Mouse (Mus musculus) kidney, postnatal 10 days (tissue): Measurements from ENCODE around the gene Shank1.

Source experiments
- DNase-seq: peaks from one replicate; pipeline ENCODE4 v3.0.0; 2021; ENCODE audit warnings: mixed read lengths

The Shank1 gene

DNA sequence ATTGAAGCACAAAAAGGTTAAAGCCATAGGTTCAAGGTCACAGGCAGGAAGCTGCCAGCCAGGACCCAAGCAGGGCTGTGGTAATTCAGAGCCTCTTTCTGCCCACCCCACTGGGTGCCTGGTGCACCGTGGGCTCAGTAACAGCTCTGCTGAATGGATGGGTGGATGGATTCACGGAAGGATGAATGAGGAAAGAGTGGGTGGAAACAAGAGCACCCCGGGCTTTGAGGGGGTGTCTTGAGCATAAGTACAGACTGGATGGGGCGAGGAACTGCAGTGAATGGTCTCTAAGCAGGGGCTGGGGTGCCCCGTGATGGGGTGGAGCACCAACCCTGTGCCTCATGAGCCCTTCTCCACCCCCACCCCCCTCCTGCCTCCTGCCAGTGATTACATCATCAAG lies 31.7 kb downstream of the Shank1 start:
- DNase-seq = no peak

DNA sequence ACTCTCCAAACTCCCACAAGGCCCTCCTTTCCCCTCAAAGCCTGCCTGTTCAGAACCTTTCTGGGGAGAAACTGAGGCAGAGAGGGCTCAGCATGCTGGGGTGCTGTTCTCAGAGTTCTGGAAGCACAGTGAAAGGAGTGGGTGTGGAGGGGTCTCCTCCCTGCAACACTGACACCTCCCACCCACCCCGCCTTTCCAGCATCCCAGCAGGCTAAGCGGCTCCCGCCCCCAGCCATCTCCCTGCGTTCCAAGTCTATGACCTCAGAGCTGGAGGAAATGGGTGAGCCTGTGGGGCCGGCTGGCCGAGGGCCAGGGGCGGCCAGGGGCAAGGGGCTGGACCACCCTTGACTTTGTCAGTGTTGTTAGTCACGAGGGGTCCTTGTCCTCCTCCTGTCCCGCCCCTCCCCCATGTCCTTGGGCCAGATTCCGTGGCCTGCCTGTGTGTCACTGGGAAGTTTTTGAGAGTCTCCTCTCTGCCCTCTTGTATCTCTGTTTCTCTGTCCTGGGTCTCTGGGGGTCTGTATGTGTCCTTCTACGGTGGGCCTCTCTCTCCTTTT lies 33.5 kb downstream of the Shank1 start:
- DNase-seq = peak; percentile 54

DNA sequence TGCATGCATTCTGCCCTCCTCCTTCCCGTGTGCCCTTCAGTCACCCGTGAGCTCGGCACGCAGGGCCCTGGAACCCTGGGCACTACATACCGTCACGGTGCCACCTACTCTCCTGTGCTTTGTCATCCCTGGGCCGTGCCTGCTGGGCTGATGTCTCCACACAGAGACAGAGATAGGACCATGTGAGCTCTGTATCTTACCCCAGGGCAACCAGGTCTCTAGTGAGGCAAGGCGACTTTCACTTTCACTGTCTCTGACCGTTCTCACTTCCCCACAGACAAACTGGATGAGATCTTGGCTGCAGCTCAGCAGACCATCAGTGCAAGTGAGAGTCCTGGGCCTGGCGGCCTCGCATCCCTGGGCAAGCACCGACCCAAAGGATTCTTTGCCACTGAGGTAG lies 34.6 kb downstream of the Shank1 start:
- DNase-seq = no peak

DNA sequence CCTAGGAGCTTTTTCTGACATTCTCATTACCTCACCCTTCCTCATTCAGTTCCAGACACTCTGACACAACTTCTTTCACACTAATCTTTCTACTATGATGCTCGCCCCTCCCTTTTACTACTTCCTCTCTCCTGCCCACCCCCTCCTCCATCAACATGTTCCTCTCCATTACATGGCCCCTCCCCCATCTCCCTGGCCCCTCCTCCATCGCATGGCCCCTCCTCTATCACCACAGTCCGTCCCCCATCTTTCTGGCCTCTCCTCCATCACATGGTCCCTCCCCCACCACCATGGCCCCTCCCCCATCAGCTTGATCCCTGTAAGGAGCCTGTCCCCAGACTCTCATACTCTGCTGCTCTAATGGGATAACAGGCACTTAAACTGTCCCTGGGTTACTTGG lies 39.0 kb downstream of the Shank1 start:
- DNase-seq = peak; percentile 34

DNA sequence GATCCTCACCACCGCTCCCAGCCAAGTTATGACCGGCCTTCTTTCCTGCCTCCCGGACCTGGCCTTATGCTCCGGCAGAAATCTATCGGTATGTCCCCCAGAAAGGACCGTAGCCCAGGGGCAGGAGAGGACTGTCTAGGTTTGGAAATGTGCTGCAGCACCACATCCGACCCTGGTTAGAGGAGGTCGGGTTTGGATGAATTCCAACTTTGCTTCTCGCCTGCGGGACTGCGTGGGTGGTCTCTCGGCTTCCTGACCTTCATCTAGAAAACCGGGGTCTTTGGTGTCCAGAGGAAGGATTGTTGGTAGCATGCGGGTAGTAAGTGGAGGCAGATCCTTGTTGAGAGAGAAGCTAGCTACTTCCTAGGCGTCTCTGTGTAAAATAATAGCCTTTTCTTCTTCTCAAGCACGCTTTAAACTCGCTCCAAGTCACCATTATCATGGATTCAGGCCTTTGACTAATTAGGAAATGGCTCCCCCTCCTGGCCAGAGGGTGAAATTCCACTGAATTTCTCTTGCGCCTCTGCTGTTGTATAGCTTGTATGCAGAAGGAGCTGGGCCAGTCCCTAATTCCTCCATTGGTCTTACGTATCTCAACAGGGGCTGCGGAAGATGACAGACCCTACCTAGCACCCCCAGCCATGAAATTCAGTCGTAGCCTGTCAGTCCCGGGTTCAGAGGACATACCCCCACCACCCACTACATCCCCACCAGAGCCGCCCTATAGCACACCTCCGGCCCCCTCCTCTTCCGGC lies 41.1 kb downstream of the Shank1 start:
- peak; percentile 88 for DNase-seq

DNA sequence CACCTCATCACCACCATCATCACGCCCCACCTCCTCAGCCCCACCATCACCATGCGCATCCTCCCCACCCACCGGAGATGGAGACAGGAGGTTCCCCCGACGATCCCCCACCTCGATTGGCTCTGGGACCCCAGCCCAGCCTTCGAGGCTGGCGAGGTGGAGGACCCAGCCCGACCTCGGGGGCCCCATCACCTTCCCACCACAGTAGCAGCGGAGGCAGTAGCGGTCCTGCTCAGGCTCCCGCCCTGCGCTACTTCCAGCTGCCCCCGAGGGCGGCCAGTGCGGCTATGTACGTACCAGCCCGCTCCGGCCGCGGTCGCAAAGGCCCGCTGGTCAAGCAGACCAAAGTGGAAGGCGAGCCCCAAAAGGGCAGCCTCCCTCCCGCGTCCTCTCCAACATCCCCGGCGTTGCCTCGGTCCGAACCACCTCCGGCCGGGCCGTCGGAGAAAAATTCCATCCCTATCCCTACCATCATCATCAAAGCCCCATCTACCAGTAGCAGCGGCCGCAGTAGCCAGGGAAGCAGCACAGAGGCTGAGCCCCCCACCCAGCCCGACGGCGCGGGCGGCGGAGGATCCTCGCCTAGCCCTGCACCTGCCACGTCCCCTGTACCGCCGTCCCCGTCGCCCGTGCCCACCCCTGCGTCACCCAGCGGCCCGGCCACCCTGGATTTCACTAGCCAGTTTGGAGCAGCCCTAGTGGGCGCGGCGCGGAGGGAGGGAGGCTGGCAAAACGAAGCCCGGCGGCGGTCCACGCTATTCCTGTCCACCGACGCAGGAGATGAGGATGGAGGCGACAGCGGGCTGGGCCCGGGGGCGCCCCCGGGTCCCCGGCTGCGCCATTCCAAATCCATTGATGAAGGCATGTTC lies 42.1 kb downstream of the Shank1 start:
- DNase-seq = no peak

DNA sequence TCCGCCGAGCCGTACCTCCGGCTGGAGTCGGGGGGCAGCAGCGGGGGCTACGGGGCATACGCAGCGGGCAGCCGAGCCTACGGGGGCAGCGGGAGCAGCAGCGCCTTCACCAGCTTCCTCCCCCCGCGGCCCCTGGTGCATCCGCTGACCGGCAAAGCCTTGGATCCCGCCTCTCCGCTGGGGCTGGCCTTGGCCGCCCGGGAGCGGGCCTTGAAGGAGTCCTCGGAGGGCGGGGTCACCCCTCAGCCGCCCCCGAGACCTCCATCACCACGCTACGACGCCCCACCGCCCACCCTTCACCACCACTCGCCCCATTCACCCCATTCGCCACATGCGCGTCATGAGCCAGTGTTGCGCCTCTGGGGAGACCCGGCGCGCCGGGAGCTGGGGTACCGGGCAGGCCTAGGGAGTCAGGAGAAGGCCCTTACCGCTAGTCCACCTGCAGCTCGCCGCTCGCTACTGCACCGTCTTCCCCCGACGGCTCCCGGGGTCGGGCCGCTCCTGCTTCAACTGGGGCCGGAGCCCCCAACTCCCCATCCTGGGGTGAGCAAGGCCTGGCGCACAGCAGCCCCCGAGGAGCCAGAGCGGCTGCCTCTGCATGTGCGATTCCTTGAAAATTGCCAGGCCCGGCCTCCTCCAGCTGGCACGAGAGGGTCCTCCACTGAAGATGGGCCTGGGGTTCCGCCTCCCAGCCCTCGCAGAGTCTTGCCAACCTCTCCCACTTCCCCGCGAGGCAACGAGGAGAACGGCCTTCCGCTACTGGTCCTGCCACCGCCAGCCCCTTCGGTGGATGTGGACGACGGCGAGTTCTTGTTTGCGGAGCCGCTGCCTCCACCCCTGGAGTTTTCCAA lies 42.9 kb downstream of the Shank1 start:
- no peak for DNase-seq

DNA sequence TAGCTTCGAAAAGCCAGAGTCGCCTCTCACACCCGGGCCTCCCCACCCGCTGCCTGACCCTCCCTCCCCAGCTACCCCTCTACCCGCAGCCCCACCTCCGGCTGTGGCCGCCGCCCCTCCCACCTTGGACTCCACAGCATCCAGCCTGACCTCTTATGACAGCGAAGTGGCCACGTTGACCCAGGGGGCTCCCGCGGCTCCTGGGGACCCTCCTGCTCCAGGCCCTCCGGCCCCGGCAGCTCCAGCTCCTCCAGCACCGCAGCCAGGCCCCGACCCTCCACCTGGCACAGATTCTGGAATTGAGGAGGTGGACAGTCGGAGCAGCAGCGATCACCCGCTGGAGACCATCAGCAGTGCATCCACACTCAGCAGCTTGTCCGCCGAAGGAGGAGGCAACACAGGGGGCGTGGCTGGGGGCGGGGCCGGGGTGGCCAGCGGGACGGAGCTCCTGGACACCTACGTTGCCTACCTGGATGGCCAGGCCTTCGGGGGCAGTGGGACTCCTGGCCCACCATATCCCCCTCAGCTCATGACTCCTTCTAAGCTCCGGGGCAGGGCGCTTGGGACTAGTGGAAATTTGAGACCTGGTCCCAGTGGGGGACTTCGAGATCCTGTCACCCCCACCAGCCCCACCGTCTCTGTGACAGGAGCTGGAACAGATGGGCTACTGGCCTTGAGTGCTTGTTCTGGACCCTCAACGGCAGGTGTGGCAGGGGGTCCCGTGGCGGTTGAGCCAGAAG lies 43.7 kb downstream of the Shank1 start:
- DNase-seq = peak; percentile 65

DNA sequence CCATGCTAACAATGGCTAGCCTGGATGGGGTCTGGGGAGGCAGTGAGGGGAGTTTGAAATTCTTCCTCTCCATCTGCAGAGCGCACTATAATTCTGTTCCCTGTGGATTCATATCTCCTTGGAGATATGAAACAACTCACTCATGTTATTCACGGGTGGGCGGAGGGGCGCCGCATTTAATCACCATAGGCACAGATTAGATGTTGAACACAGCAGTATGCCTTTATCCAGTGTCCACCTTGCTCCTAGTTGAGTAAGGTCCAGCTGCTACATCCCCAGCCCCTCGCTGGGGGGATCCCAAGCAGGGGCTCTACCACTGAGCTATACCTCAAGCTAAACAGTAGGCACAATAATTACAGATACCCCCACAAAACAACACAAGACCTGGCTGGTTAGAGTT lies 45.4 kb downstream of the Shank1 start:
- no peak for DNase-seq

DNA sequence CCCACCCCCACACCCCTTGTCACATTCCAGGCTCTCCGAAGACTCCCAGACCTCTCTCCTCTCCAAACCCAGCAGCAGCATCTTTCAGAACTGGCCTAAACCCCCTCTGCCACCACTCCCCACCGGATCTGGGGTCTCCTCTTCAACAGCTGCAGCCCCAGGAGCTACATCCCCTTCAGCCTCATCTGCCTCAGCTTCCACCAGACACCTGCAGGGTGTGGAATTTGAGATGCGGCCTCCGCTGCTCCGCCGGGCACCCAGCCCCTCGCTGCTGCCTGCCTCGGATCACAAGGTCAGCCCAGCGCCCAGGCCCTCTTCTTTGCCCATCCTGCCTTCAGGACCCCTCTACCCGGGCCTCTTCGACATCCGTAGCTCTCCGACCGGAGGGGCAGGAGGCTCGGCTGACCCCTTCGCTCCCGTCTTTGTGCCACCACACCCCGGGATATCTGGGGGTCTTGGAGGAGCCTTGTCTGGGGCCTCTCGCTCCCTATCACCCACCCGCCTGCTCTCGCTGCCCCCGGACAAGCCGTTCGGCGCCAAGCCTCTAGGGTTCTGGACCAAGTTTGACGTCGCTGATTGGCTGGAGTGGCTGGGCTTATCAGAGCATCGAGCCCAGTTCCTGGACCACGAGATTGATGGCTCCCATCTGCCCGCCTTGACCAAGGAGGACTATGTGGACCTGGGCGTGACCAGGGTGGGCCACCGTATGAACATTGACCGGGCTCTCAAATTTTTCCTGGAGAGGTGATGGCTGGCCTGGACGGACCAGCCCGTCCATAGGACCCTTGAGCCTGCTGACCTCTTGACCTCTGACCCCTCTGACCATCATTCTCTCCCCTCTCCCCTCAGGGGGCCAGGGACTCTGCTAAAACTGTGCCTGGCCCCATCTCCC lies 46.8 kb downstream of the Shank1 start:
- DNase-seq = peak; percentile 41

DNA sequence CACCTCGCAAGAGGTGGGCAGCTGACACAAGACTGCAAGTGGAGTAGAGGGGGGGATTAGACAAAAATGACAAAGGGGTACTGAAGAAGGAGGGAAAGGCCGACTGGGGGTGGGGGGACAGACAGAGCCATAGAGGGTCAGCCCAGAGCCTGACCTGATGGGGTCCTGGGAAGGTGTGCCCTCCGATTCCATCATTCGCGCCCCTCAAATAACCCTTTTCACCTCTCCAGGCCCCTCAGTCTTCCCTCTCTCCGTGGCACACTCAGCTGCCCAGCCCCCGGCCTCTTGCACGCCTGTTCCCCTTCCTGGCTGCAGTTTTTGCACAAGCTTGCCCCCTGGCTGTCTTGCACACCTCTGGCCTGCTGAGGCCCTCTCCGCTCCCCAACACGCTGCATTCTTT lies 47.5 kb downstream of the Shank1 start:
- no peak for DNase-seq

DNA sequence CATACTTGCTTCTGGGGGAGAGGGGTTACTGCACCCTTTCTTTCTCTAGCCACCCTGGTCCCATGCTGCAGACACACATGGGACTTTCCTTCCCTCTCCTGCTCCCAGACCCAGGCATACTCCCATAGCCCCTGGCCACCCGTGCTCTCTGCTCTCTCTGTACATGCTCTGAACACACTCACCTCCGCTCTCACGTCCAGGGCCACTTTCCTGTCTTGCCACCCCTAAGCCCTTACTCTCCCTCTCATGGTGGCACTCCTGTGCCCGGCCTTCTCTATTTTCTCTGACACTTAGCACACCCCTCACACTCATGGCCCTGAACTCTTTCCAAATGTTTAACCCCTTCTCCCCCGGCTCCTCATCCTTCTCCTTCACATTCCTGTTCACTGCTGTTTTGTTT lies 48.0 kb downstream of the Shank1 start:
- no peak for DNase-seq

DNA sequence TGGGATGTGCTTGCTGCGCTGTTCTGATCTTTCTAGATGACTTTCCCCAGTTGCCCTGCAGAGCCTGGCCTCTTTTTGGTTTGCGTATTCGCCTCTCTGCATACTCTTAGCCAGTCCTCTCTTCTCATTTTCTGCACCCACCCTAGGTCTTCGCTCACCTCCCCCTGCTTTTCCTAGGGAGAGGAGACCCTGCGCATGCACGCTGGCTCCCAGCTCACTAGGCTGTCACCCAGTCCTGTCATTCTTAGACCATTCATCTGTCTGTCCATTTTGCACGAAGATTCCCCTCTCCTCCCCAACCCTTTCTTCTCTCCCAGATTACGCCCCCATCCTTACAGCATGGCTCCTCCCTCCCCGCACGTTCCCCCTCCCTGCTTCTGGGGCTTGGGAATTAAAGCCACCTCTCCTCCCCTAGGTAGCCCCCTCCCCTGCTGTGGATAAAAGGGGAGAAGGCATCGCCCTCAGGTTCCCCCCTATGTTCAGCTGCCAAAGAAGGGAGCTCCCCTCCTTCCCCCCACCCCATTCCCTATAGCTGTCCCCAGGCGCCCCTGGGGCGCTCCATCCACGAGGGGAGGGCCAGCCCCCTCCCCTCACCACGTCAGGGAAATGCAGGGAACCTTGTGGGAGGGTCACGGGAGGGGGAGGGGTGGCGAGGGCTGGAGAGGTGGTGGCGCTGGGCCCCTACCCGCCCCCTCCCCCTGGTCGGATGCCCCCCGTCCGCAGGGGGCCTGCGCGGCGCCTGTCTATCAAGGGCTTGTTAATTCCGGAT lies 49.0 kb downstream of the Shank1 start:
- DNase-seq = peak; percentile 40

DNA sequence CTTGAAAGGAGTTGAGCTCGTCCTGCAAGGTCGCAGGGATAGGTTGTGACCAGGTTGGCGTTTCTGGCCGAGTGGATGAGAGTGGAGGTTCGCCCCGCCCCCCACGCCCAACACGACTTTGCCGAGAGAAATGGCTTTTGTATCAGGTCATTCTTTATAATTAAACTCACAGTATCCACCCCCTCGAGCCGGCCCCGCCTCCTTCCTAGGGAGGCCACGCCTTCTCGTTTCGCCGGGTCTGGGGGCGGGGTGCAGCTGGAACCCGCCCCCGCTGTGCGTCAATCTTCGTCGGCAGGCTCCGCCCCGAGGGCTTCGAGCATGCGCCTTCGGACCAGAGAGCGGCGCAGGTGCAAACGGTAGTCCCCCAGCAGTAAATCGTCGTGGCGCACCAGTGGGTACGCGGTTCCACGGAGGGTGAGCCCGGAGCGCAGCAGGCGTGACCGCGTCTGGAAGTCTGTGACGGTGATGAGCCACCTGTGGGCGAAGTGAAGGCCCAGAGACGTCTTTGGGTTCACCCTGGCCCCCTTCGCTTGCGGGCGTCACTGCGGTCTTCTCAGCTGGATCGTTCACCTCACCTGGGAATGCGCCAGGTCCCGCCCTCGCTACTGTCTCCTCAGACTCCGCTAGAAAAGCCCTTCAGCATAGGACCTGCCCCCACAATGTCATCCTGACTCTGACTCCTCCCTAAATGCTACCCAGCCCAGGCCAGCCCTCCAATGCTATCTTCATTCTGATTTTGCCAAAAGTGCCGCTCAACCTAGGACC lies 50.0 kb downstream of the Shank1 start:
- peak; percentile 96 for DNase-seq

DNA sequence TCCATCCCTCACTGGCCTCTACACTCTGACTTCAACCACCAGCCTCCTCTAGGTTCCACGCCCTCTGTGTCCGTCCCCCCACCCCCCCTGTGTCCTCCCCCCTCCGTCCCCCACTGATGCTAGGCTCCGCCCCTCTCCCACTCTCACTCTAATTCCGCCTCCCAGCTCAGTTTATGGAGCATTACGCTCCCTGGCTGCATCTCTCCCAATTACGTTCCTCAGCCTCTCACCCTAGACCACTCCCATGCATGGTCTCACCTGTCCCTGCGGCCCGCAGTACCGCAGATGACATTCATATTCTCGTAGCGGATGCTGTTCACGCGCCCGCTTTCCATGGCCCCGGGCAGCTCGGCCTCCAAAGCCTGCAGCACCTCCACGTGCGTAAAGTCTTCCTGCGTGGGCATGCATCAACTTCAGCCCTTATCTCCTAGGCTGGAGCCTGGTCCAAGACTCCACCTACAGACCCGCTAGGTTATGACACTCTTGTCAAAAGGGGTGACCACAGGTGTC lies 50.8 kb downstream of the Shank1 start:
- DNase-seq = peak; percentile 20

DNA sequence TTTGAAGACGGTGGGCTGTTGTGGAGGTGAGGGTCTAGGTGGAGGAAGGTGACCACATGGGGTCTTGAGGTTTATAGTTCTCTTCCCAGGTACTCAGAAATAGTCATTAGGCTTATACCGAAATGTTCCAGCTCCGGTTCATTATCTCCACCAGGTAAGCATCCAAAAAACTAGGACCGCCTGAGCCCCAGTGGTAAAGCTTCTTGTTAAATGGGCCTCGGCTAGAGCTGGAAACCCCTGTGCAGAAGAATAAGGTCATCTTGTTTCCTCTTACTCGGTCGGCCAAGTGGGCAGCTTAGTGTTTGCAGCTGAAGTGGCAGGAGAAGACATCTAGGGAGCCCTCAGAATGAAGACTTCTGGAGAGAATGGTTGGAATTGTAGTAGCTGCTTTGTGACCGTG lies 62.6 kb downstream of the Shank1 start:
- no peak for DNase-seq

DNA sequence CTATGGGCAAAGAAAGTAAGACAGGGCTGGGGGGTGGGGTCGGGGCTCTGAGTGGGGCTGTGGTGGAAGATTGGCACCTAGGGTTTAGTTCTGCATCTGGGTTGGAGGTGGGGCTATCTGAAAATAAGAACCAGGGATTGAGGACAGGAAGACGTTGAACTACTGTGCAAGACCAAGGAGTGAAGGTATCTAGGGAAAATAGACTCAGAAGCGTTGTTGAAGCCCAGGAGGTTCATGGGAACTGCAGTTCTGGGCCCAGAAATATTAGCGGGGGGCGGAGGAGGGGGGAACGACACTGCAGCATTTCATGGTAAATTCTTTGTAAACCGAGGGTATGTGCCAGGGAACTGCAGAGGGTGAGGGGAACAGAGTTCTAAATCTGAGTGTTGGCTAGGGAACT lies 63.4 kb downstream of the Shank1 start:
- DNase-seq = no peak

DNA sequence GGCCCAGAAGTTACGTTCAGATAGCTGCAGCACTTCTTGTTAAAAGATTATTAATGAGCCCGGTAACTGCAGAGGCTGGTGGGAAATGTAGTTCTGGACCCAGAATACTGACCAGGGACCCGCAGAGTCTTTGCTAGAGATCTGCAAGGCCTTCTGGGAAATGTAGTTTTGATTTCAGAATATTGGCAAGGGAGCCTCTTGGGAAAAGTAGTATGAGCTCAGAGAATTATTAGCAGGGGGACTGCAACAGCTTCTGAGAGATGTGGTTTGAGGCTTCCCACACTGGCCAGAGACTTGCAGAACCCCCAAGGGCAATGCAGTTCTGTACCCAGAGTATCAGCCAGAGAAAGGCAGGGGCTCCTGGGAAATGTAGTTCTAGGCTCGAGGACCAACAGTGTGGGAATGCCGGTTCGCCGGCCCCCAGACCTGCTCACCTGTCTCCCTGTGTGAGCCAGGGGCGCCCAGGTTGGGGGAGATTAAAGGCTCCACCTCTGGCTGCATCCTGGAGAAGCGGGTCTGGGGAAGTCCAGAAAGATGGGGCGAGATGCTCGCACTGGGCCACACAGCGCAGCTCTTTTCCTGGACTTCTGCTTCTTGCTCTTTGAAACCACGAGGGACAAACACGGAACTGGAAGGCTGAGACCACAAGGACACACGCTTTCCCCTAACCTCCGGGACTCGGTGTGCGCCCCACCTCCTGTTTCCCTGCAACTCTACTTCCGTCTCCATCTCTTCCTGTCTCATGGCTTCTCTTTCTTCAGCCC lies 64.0 kb downstream of the Shank1 start:
- DNase-seq = peak; percentile 85

DNA sequence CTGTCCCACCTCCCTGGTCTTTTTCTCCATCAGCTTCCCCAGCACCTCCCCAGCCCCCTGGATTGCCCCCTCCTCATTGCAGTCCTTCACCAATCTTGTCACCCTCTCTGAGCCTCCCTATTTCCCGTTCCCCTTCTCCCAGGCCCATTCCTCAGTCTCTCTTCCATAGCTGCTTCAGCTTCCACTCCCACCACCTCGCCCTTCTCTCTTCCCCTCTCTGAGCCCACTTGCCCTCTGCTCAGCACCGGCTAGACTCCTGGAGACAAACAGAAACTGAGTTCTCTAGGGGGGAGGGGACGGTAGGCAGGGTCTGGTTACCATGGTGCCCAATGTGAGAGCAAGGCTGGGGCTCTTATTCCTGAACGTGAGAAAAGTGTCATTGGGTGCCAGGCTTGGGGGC lies 64.7 kb downstream of the Shank1 start:
- DNase-seq = no peak
